Mouse (Mus musculus): ENCODE results near the gene D16Ertd472e. TPM values are rescaled to one million over a fixed set of nuclear protein-coding genes. Genes with fewer than 3 reads are reported as not detected.

The D16Ertd472e gene
- polyA plus RNA-seq (2015; fragmentation: Illumina TruSeq; extraction: RNeasy Lipid Tissue Mini Kit (QIAGEN cat#74804); ENCODE audit: insufficient read depth, low read depth, low replicate concordance) = 1.7 TPM

DNA sequence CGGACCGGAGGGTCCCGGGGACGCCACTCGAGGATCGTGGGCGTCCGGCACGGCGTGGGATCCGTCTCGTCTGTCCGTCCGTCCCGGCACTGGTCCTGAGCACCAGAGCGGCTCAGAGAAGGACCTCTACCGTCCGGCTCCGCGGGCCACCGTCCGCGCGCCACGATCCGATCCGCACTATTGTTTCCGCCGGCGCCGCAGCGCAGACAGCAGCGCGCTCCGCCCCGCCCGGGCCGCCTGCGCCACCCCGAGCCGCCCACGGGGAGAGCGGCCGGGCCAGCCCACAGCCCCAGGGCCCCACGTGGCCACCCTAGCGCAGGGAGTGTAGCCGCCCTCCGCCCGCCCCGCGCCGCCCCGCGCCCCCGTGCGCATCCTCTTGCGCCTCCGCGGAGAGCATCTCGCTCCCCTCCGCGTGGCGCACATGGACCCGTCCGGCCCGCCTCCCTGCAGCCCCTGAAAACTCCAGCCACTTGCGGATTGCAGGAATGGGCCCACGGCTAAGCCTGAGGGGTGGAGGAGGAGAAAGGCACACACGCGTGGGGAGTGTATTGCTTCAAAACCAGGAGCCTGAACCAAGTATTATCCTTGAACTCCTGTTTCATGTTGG lies at the start of gene D16Ertd472e:
D16Ertd472e (minus strand) TSS at position 231 of the 607 bp plus-strand sequence.

Other genes with a start within 250 kb of the D16Ertd472e start
- 11.2 TPM for gene Btg3, start 199.5 kb downstream of the D16Ertd472e start, polyA plus RNA-seq (2015; fragmentation: Illumina TruSeq; extraction: RNeasy Lipid Tissue Mini Kit (QIAGEN cat#74804); ENCODE audit: insufficient read depth, low read depth, low replicate concordance)